Mouse (Mus musculus): Measurements from ENCODE around the gene Cdhr4. TPM values are rescaled to one million over a fixed set of nuclear protein-coding genes. Genes with fewer than 3 reads are reported as not detected.
A peak's percentile ranks its signal among the peaks of the same experiment; 100 is the strongest.
"Not testable (repeated sequence)": the region's sequence is repeated elsewhere in the genome, so short reads cannot be mapped to it uniquely, and the experiment has no call there.

The Cdhr4 gene
- total RNA-seq, 2 experiments from 2014 or later: 13.3 TPM; not detected in 1

DNA sequence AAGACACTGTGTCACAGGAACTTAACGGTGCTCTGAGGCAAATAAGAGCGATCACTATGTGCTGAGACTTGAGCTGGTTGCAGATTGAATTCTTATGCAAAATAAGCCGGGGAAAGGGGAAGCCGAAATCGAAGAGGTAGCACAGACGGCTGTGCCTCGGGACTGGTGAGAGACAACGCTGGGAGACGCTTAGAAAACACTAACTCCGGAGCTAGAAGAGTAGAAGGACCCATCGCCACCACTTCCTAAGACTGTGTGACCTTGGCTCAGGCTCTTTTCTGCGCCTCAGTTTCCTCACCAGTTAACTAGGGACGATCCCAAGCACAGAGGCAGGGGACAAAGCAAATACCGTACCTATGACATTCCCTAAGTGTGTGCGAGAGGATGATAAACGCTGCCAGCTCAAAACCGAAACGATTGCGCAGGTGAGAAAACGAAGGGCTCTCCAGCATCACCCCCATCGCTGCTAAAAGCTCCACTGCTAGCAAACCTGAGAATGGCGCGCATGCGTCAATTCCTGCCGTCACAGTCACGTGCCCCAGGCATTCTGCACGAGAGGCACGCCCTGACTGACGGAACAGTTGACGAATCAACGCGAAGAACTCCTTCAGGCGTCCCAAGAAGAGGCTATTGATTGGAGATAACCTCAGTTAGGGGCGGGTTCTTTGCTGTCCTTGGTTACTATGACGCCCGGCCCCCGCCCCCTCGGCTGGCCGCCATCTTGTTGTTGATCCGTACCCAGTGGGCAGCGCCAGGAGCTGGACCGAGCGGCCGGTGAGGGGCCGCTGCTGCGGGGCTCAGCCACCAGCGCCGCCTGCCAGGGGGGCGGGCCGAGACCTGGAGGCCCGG lies 9.8 kb downstream of the Cdhr4 start, which contains the start of gene Ip6k1:
Gene Ip6k1, plus strand, starts transcription at position 580 of the 849 bp plus-strand sequence.
- peak; percentile 97 for ATAC-seq (replicated peaks; ENCODE audit: low FRiP score, poor library complexity, severe bottlenecking)

DNA sequence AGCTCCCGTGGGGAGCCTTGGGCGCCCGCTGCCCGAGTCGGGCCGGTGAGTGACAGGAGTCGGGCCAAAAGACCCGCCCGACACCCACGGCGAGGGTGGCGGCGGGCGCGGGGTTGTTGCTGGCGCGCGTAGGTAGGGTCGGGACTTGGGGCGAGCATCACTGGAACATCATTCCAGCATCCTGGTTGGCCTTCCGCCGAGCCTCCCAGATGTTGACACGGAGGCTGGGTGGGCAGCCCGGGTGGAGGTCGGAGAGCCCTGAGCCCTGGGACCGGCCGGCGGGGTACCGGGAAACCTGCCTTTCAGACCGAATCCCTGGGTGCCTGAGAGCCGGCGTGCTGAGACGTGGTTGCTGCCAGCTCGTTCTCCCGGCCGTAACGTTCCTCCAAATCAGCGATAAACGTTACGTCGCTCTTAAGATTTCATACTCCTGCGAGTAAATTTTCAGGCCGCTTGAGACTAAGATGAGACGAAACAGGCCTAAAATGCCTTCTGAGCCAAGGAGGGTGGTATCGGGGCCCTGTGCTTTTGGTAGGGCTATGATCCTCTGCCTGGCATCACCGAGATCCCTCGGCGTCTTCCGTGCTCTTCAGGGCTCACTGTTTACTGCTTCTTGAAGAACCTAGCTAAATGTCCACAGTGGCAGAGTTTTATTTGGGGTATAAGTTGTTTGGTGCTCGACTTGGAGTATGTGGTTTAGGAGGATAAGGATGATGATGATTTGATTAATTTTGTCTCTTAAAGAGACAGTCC lies 10.7 kb downstream of the Cdhr4 start:
- ATAC-seq (replicated peaks; ENCODE audit: low FRiP score, poor library complexity, severe bottlenecking): peak; percentile 18; the same call in 1 of the 2 replicates

DNA sequence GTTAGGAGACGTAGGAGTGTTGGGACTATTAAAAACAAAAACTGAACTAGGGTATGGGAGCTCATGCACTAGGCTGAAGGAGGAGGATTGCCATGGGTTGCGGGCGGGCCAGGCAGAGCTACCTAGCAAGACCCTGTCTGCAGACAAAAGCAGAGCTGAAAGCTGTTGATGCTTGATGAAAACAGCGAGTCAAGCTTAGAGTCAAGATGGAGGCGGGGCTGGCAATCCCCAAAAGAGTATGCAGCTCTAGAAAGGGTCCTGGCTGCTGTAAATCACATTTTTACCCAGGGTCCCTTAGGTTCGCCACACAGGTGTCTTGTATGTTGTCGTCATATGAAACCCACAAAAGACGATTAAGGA lies 11.2 kb downstream of the Cdhr4 start:
- ATAC-seq (replicated peaks; ENCODE audit: low FRiP score, poor library complexity, severe bottlenecking): peak; percentile 21

DNA sequence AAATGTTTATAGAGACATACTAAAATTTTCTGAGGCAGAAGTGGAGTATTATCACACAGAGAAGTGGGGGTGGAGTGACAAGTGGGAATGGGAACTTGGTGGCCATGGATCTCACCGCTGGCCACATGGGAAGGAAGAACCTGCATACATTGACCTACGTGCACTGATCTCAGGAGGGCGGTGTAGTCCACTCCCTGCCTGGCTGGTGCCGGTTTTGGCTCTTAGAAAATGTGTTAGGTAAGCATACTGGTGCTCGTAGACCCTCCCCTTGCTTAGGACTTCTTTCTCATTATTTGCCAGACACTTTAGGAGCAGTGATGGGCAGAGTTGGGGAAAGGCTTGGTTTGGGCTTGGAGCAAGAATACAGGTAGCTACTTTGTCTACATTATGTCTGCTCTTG lies 15.7 kb downstream of the Cdhr4 start:
- ATAC-seq (replicated peaks; ENCODE audit: low FRiP score, poor library complexity, severe bottlenecking): no peak

DNA sequence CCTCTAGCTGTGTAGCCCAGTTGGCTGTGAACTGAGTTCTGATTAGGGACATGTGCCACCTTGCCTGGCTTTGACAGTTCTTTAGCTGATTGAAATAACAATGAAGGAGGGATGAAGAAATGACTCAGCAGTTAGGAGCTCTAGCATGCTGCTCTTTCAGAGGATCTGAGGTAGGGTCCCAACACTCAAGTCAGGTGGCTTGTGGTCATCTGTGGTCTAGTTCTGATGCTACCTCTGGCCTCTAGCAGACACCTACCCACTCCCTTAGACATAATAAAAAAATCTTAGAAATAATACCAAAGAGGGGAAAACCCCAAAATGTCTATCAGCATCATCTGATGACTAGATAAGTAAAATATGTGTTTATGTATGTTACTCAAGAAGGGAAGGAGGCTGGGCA lies 18.1 kb downstream of the Cdhr4 start:
- ATAC-seq (replicated peaks; ENCODE audit: low FRiP score, poor library complexity, severe bottlenecking): no peak

DNA sequence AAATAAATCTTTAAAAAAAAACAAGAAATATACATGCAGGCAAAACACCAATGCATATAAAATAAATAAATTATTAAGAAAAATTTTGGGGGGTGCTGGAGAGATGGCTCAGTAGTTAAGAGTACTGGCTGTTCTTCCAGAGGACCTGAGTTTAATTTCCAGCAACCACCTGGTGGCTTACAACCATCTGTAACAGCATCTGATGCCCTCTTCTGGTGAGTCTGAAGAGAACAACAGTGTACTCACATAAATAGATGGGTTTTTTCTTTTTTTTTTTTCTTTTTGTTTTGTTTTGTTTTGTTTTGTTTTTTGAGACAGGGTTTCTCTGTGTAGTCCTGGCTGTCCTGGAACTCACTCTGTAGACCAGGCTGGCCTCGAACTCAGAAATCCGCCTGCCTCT lies 21.3 kb downstream of the Cdhr4 start:
- not testable (repeated sequence) for ATAC-seq (replicated peaks; ENCODE audit: low FRiP score, poor library complexity, severe bottlenecking)

DNA sequence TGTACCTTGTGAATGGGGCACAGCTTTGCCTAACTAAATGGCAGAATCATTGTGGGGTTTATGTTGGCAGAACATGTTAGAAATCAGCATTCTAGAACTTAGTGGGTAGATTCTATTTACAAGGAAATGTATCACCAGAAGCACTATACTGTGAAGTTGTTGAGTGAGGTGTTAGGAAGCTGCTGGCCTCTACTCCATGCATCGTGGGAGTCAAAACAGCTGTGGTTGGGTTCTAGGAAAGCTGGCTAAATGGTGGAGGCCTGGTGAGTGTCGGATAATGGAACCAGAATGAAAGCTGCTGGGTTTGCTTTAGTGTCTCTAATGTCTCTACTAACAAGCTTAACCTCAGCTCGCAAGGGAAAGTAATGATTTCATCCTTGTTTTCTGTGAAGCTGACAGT lies 24.8 kb downstream of the Cdhr4 start:
- no peak for ATAC-seq (replicated peaks; ENCODE audit: low FRiP score, poor library complexity, severe bottlenecking)

DNA sequence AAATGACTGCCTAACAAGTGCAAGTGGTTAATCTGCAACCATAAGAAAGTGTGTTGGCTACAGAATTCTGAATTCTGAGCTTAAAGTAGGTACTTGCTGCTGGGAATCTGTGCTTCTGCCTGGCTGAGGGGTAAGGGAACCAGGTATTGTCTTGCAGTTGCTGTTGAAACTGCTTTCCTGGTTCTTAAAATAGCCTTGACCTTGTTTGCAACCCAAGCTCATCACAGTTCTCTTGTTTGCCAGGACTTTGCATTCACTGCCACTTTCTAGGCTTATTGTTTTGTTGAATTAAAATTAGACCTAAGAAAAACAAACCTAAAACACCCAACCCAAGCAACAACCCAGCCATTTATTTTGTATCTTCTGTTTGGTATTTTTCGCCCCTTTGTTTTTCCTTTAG lies 28.4 kb downstream of the Cdhr4 start:
- ATAC-seq (replicated peaks; ENCODE audit: low FRiP score, poor library complexity, severe bottlenecking): no peak

DNA sequence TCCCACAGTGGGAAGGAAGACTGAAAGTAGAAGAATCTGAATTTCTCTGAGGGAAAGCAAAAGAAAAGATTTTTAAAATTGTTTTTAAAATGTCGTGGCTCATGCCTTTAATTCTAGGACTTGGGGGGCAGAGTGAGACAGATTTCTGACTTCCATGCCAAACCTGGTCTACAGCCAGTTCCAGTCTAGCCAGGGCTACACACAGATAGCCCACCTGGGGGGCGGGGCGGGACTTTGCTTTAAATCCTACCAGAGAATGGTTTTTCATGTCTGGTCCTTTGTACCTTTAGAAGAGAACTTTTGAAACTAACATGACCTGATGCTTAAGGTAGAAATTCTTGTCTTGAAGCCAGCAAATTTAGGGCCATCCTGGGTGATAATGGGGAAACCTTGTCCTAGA lies 30.9 kb downstream of the Cdhr4 start:
- no peak for ATAC-seq (replicated peaks; ENCODE audit: low FRiP score, poor library complexity, severe bottlenecking)

DNA sequence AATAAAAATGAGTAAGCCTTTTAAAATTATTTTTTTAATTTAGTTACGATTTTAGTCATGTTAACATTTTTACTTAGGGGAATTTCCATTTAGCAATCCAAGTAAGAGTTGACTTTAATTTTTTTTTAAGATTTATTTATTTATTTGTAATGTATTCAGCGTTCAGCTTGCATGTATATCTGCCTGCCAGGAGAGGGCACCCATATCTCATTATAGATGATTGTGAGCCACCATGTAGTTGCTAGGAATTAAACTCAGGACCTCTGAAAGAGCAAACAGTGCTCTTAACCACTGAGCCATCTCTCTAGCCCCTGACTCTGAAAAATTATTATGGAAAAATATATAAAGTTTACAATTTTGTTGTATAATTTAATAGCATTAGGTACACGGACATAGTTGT lies 34.3 kb downstream of the Cdhr4 start:
- ATAC-seq (replicated peaks; ENCODE audit: low FRiP score, poor library complexity, severe bottlenecking): no peak

DNA sequence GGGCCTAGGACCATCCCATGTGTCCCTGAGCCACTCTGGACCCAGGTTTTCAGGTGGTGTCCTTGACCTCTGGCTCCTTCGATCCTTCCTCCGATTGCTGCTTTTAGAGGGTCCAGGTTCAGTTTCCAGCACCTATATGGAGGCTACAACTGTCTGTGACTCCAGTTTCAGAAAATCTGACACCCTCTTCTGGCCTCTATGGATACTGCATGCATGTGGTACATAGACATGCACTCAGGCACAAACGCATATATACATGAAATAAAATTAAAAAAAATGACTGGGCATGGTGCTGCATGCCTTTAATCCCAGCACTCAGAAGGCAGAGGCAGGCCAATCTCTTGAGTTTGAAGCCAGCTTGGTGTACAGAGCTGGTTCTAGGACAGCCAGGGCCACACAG lies 35.6 kb downstream of the Cdhr4 start:
- no peak for ATAC-seq (replicated peaks; ENCODE audit: low FRiP score, poor library complexity, severe bottlenecking)

DNA sequence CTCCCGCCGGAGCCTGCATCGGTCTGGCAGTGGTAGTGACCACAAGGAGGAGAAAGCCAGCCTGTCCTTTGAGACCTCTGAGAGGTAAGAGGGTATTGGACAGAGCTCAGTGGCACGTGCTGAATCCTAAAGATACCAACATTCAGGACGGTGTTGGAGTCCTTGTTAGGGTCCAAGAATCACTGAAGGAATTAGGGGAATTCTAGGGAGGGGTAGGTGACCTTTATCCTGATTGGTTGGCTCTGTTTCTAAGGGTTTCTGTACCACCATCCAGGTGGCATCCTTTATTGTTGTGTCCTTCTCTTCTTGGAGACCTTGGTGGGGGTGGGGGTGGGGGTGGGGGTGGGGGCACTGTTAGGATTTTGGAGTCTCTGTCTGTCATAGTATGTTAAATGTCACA lies 39.8 kb downstream of the Cdhr4 start:
- no peak for ATAC-seq (replicated peaks; ENCODE audit: low FRiP score, poor library complexity, severe bottlenecking)

DNA sequence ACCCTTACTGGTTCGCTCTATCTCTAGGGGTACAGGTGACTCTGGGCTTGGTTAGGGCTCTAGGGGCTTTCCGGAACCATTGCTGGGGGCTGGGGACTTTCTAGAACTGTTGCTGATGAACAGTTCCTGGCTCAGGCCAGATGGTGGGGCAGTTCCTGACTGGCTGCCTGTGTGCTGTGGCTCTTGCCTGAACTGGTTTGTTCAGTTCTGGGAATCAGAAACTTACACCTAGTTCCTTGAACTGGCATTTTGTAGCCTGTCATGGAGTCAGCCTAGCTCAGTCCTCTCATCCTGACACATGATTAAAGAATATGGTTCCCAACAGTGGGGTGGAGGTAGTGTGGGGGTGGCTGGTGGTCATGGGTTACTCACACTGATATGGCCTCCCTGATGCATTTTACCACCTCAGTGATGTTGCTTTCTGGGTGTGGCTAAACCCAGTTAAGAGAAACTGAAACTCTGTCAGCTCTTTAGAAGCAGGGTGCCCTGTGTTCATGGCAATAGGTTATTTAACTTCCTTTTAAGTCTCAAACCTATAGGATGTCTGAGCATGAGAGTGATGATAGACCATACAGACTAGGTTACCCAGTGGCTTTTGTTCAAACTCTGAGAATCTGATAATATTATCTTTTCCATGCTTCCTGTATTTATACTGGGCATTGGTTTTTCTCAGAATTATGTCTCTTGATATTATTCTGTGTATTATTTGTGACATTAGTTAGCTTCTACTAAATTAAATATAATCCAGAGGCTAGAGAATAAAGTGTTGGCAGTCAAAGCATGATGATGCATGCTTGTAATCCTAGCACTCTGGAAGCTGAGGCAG lies 43.2 kb downstream of the Cdhr4 start:
- ATAC-seq (replicated peaks; ENCODE audit: low FRiP score, poor library complexity, severe bottlenecking): no peak

DNA sequence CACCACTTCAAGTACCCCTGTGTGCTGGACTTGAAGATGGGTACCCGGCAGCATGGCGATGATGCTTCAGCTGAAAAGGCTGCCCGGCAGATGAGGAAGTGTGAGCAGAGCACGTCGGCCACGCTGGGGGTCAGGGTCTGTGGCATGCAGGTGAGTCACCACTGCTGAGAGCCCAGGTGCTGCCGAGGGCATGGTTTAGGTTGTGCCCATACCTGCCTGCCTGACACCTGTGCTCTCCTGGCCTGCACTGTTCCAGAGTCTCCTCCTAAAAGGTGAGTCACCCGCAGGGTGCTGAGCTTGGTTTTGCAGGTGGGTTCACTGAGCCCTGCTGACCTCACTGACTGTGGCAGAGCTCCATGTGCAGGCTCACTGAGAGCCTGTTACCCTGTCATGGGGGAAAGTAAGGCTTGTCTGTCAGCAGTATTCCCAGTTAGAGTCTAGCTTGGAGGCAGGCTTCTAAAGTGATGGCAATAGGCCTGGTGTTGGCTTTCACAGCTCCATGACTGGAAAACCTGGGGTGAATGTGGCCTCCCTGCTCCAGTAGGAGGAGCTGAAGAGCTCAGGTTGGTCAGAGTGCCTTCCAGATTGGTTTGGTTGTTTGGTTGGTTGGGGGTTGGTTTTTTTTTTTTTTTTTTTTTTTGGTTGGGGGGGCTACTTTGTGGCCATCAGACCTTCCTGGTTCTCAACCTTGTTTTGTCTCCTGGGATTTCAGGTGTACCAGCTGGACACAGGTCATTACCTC lies 52.6 kb downstream of the Cdhr4 start:
- no peak for ATAC-seq (replicated peaks; ENCODE audit: low FRiP score, poor library complexity, severe bottlenecking)

DNA sequence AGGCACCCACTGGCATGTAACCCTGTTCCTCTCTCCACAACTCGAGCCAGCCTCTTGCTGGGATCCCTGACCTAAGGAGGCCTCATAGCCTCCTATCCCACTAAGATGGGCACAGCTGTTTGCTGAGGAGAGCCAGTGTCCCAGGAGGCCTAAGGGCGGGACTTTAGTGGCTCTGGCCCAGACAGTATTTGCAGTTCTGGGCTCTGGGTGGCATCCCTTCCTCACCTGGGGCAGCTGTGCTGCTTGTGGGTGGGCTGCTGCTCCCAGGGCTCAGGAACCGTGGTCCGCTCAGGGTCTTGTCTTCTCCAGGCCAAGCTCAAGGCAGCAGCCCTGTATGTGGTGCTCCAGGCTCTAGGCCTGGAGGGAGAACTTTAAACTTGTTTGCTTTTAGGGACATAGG lies 54.3 kb downstream of the Cdhr4 start:
- no peak for ATAC-seq (replicated peaks; ENCODE audit: low FRiP score, poor library complexity, severe bottlenecking)

DNA sequence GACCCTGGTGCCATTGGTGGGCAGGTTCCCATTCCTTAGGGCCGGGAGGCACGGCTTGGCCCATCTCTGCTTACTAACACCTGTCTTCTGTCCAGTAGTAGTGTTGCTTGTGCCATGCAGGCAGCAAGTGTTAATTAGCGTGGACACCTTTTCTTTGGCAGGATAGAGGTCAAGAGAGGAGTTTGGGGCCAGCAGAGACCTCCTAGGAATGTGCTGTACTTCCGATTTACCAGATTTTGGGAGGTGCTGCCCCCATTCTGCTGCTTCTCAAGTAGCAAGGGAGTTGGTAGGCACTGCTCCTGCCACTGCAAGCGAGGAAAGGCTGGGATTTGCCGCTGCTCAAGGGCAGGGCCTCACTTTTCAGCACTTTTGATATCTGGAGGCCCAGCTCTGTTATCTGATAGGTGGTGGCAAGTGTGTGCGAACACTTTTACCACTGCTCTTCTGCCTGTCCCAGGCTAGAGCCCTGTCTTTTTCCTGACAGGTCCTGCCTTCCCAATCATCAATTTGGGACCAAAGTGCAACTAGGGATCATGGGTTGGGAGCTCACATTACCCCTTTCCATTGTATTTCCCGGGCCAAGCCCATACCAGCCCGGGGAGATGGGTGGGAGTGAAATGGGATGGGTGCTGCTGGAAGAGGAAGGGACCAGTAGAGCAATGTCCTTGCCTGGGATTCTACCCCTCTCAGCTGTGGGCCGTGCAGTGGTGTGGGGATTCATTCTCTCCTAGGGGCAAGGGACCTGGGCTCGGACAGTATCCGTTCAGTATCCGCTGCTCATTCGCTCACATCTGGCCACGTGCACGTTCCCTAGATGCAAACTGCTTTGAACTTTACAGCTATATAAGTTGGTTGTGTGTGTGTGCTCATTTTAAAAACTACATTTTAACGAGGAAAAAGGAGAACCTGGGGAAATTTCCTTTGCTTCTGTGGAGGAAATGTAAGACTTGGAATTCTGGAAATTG lies 55.6 kb downstream of the Cdhr4 start:
- no peak for ATAC-seq (replicated peaks; ENCODE audit: low FRiP score, poor library complexity, severe bottlenecking)

DNA sequence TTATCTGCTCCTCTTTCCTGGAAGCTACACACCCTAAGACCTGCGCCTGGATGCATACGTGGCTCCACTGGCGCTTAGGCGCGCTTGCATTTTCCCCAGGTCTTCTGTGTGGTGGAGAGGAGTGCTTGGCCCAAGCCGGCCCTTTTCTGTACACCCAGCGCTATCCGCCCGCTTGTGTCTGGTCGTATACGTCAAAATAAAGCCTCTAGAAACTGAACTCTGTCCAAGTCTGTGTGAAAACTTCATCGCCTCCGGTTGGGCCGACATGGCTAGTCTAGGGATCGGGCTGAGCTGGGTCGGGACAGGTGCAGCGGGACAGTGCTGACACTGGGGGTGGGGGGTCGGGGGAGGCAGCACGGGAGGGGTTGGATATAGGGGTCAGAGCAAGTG lies 56.3 kb downstream of the Cdhr4 start:
- ATAC-seq (replicated peaks; ENCODE audit: low FRiP score, poor library complexity, severe bottlenecking): no peak

DNA sequence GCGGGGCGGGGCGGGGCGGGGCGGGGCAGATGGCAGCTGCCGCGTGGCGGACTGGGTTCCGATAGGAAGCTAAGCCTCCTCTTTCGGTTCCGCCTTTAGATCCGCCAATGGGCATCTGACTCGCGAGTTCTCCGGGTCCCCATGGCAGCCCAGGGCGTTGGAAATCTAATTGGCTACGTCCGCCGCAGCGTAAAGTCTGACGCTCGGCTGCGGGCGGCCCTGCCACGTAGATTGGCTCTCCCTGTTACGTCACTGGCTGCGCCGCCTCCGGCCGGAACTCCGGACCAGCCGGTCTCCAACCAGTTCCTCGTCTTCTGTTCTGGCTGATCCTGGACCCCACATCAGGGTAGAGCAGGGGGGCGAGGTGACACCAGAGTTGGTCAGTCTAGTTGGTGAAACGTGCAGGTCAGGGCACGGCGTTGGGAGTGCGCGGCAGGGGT lies 56.7 kb downstream of the Cdhr4 start, which contains the start of gene Gmppb:
Gene Gmppb, plus strand, starts transcription at position 227 of the 440 bp plus-strand sequence.
- peak; percentile 75 for ATAC-seq (replicated peaks; ENCODE audit: low FRiP score, poor library complexity, severe bottlenecking)

Data from erythroid progenitor cell, adult 5-6 weeks (primary cell).